Mouse (Mus musculus) adrenal gland (tissue): Measurements from ENCODE around the gene Hbs1l.

ENCODE experiments used
- intact Hi-C: fragments of 180-260 bp; cut with DNase I; formaldehyde crosslinking; loops from one replicate; pipeline ENCODE4 v1.15.1; 2025

Hbs1l gene

GRCm38 (mm10) chr10:21304672-21305632, 9.2 kb downstream of the Hbs1l start:
- intact Hi-C loops: no loop called here

GRCm38 (mm10) chr10:21313732-21314131, 18.0 kb downstream of the Hbs1l start:
- intact Hi-C loops: no loop called here

- intact Hi-C loops: no loop called here
Observed at GRCm38 (mm10) chr10:21316123-21316522, 20.3 kb downstream of the Hbs1l start.

- intact Hi-C loops: no loop called here
Observed at GRCm38 (mm10) chr10:21318250-21318649, 22.5 kb downstream of the Hbs1l start.

GRCm38 (mm10) chr10:21318996-21319395, 23.2 kb downstream of the Hbs1l start:
- intact Hi-C loops: no loop called here

GRCm38 (mm10) chr10:21320601-21321000, 24.8 kb downstream of the Hbs1l start:
- intact Hi-C loops: no loop called here

GRCm38 (mm10) chr10:21326352-21326751, 30.6 kb downstream of the Hbs1l start:
- intact Hi-C loops: no loop called here

- intact Hi-C loops: no loop called here
Observed at GRCm38 (mm10) chr10:21327605-21328135, 31.9 kb downstream of the Hbs1l start.

GRCm38 (mm10) chr10:21334349-21335105, 38.7 kb downstream of the Hbs1l start:
- intact Hi-C loops: no loop called here

- intact Hi-C loops: no loop called here
Observed at GRCm38 (mm10) chr10:21335534-21335933, 39.8 kb downstream of the Hbs1l start.

- intact Hi-C loops: no loop called here
Observed at GRCm38 (mm10) chr10:21337191-21337590, 41.4 kb downstream of the Hbs1l start.

GRCm38 (mm10) chr10:21341706-21342105, 45.9 kb downstream of the Hbs1l start:
- intact Hi-C loops: no loop called here

GRCm38 (mm10) chr10:21342331-21343005, 46.7 kb downstream of the Hbs1l start:
- intact Hi-C loops: no loop called here

- intact Hi-C loops: no loop called here
Observed at GRCm38 (mm10) chr10:21347332-21347731, 51.6 kb downstream of the Hbs1l start.

- intact Hi-C loops: no loop called here
Observed at GRCm38 (mm10) chr10:21349449-21349848, 53.7 kb downstream of the Hbs1l start.

GRCm38 (mm10) chr10:21349946-21350345, 54.2 kb downstream of the Hbs1l start:
- intact Hi-C loops: no loop called here

- intact Hi-C loops: no loop called here
Observed at GRCm38 (mm10) chr10:21350531-21351515, 55.0 kb downstream of the Hbs1l start.

- intact Hi-C loops: no loop called here
Observed at GRCm38 (mm10) chr10:21351766-21352165, 56.0 kb downstream of the Hbs1l start.

- intact Hi-C loops: no loop called here
Observed at GRCm38 (mm10) chr10:21353890-21354289, 58.1 kb downstream of the Hbs1l start.

GRCm38 (mm10) chr10:21354506-21354905, 58.7 kb downstream of the Hbs1l start:
- intact Hi-C loops: no loop called here
